Mouse (Mus musculus) heart, embryonic 13.5 days (tissue): ENCODE data around the gene Chd4. TPM values are rescaled to one million over a fixed set of nuclear protein-coding genes. Genes with fewer than 3 reads are reported as not detected.

ENCODE experiments used
- ATAC-seq: fragments of 200-750 bp; cut with Nextera tagmentation; 2 replicates; pipeline ENCODE4 v1.8.0; 2017; ENCODE audit warnings: moderate TSS enrichment; ENCODE audit not compliant: insufficient number of reproducible peaks, low FRiP score, low TSS enrichment; ENCODE audit errors: extremely low read depth
- H3K27ac ChIP-seq: fragments of 300-500 bp; sonication (generic); replicated peaks from 2 replicates; pipeline ENCODE4 v1.5.1; 2015; ENCODE audit warnings: moderate library complexity, mild to moderate bottlenecking, inconsistent platforms
- H3K27me3 ChIP-seq: fragments of 300-500 bp; sonication (generic); replicated peaks from 2 replicates; pipeline ENCODE4 v1.6.1; 2015; ENCODE audit warnings: mild to moderate bottlenecking, inconsistent platforms
- H3K36me3 ChIP-seq: fragments of 300-500 bp; sonication (generic); 2 replicates; pipeline ENCODE4 v1.6.1; 2015; ENCODE audit warnings: mild to moderate bottlenecking, inconsistent platforms
- H3K4me1 ChIP-seq: fragments of 300-500 bp; sonication (generic); 2 replicates; pipeline ENCODE4 v1.6.1; 2015; ENCODE audit warnings: inconsistent platforms
- H3K4me2 ChIP-seq: fragments of 300-500 bp; sonication (generic); 2 replicates; pipeline ENCODE4 v1.6.1; 2015; ENCODE audit warnings: inconsistent platforms, mild to moderate bottlenecking, moderate library complexity
- H3K4me3 ChIP-seq: fragments of 300-500 bp; sonication (generic); 2 replicates; pipeline ENCODE4 v1.5.1; 2015; ENCODE audit warnings: moderate library complexity, mild to moderate bottlenecking, inconsistent platforms
- H3K9ac ChIP-seq: fragments of 300-500 bp; sonication (generic); 2 replicates; pipeline ENCODE4 v1.6.1; 2015; ENCODE audit warnings: inconsistent platforms, mild to moderate bottlenecking, moderate library complexity
- H3K9me3 ChIP-seq: fragments of 300-500 bp; sonication (generic); 2 replicates; pipeline ENCODE4 v1.6.1; 2016; ENCODE audit warnings: inconsistent platforms
- WGBS: fragments of 180-500 bp; shearing (Covaris S2); methylation state at CpG from one replicate; pipeline ENCODE4 v1.1.7; 2015; ENCODE audit warnings: mixed read lengths; 5-methylcytosine and 5-hydroxymethylcytosine counted together
- polyA plus RNA-seq: library from polyadenylated mRNA; unstranded; fragments of >200 nt; fragmentation: Nextera tagmentation; extraction: Ambion mirVana; gene quantifications from 2 replicates; pipeline ENCODE4 v1.2.1, GENCODE M21; 2015

Chd4 gene
- polyA plus RNA-seq, 1 experiment from 2014 or later, result 57.5 TPM

GRCm38 (mm10) chr6:125094843-125095242 lies 938 bp upstream of the Chd4 start:
- Histone ChIP-seq H3K27me3 (no peaks in the 10 kb centered on the region), H3K4me2 (no peak overlapping the region), H3K36me3 (peaks cover 19% of the 10 kb centered on the region), H3K4me3 (no peak overlapping the region), H3K27ac (peak overlapping the region; percentile 96), H3K4me1 (peaks cover 41% of the 10 kb centered on the region), H3K9me3 (no peaks in the 10 kb centered on the region), H3K9ac (no peak overlapping the region)
- ATAC-seq, result no peak
- 46% methylated on average over 3 of the region's 3 CpGs for WGBS

- no peak; the same call in 1 of the 2 replicates for ATAC-seq
- Histone ChIP-seq H3K36me3 (peaks cover 33% of the 10 kb centered on the region), H3K9ac (peak overlapping the region; percentile 98), H3K27me3 (no peaks in the 10 kb centered on the region), H3K27ac (peak overlapping the region; percentile 96), H3K4me1 (peaks cover 37% of the 10 kb centered on the region), H3K4me3 (peak overlapping the region; percentile 92), H3K9me3 (no peaks in the 10 kb centered on the region), H3K4me2 (peak overlapping the region; percentile 99)
- under 1% methylated on average over 20 of the region's 32 CpGs for whole genome bisulfite sequencing
Measured at GRCm38 (mm10) chr6:125096279-125096596, 457 bp downstream of the Chd4 start.

GRCm38 (mm10) chr6:125096597-125097345 lies 990 bp downstream of the Chd4 start:
- peak overlapping the region; percentile 99 for H3K4me2 ChIP-seq
- peaks cover 38% of the 10 kb centered on the region for H3K36me3 ChIP-seq
- no peaks in the 10 kb centered on the region for H3K27me3 ChIP-seq
- H3K4me1 ChIP-seq, result peaks cover 37% of the 10 kb centered on the region
- H3K9ac ChIP-seq, result peak overlapping the region; percentile 98
- H3K4me3 ChIP-seq, result peak overlapping the region; percentile 92
- under 1% methylated on average over 42 of the region's 44 CpGs for WGBS
- peak; percentile 51 for ATAC-seq
- H3K27ac ChIP-seq, result peak overlapping the region; percentile 96
- no peaks in the 10 kb centered on the region for H3K9me3 ChIP-seq

GRCm38 (mm10) chr6:125097346-125097689 lies 1.5 kb downstream of the Chd4 start:
- Histone ChIP-seq H3K36me3 (peaks cover 44% of the 10 kb centered on the region), H3K9me3 (no peaks in the 10 kb centered on the region), H3K27ac (peak overlapping the region; percentile 96), H3K27me3 (no peaks in the 10 kb centered on the region), H3K9ac (peak overlapping the region; percentile 98), H3K4me3 (peak overlapping the region; percentile 92), H3K4me1 (peaks cover 37% of the 10 kb centered on the region), H3K4me2 (peak overlapping the region; percentile 99)
- WGBS, result under 1% methylated on average over 12 of the region's 12 CpGs
- no peak for ATAC-seq

- H3K27ac ChIP-seq, result peak overlapping the region; percentile 29; the same call in 1 of the 2 replicates
- peaks cover 37% of the 10 kb centered on the region for H3K4me1 ChIP-seq
- H3K9ac ChIP-seq, result peak overlapping the region; percentile 98
- peaks cover 50% of the 10 kb centered on the region for H3K36me3 ChIP-seq
- 29% methylated on average over 8 of the region's 8 CpGs for WGBS
- H3K4me3 ChIP-seq, result peak overlapping the region; percentile 92
- H3K4me2 ChIP-seq, result peak overlapping the region; percentile 99
- H3K9me3 ChIP-seq, result no peaks in the 10 kb centered on the region
- ATAC-seq, result no peak
- H3K27me3 ChIP-seq, result no peaks in the 10 kb centered on the region
Measured at GRCm38 (mm10) chr6:125097951-125098350, 2.2 kb downstream of the Chd4 start.

GRCm38 (mm10) chr6:125098513-125098912 lies 2.7 kb downstream of the Chd4 start:
- Histone ChIP-seq H3K9ac (peak overlapping the region; percentile 98), H3K9me3 (no peaks in the 10 kb centered on the region), H3K27me3 (no peaks in the 10 kb centered on the region), H3K4me3 (peak overlapping the region; percentile 92), H3K4me2 (peak overlapping the region; percentile 99), H3K4me1 (peaks cover 37% of the 10 kb centered on the region), H3K36me3 (peaks cover 56% of the 10 kb centered on the region), H3K27ac (peak overlapping the region; percentile 29; the same call in 1 of the 2 replicates)
- WGBS, result 26% methylated on average over 3 of the region's 3 CpGs
- ATAC-seq, result no peak

- peaks cover 43% of the 10 kb centered on the region for H3K4me1 ChIP-seq
- peak overlapping the region; percentile 92 for H3K4me3 ChIP-seq
- no peaks in the 10 kb centered on the region for H3K9me3 ChIP-seq
- peak overlapping the region; percentile 99 for H3K4me2 ChIP-seq
- ATAC-seq, result no peak
- H3K27me3 ChIP-seq, result no peaks in the 10 kb centered on the region
- H3K36me3 ChIP-seq, result peaks cover 66% of the 10 kb centered on the region
- H3K27ac ChIP-seq, result peak overlapping the region; percentile 64
- 39% methylated on average over 5 of the region's 5 CpGs for WGBS
- peak overlapping the region; percentile 98 for H3K9ac ChIP-seq
Measured at GRCm38 (mm10) chr6:125099421-125099971, 3.7 kb downstream of the Chd4 start.

GRCm38 (mm10) chr6:125101444-125101843 lies 5.7 kb downstream of the Chd4 start:
- no peak for ATAC-seq
- 56% methylated on average over 9 of the region's 9 CpGs for WGBS

GRCm38 (mm10) chr6:125104223-125104622 lies 8.4 kb downstream of the Chd4 start:
- Histone ChIP-seq H3K36me3 (peaks cover 100% of the 10 kb centered on the region), H3K4me2 (no peak overlapping the region), H3K9me3 (no peaks in the 10 kb centered on the region), H3K9ac (no peak overlapping the region), H3K27me3 (no peaks in the 10 kb centered on the region), H3K4me3 (no peak overlapping the region), H3K27ac (0 out of 2 replicates have a peak overlapping the region, but pooled peaks have one; percentile 9), H3K4me1 (peaks cover 25% of the 10 kb centered on the region)
- ATAC-seq, result no peak
- 44% methylated on average over 4 of the region's 4 CpGs for WGBS

More at GRCm38 (mm10) chr6:125101444-125101843, 5.7 kb downstream of the Chd4 start:
- Histone ChIP-seq H3K27ac (no peak overlapping the region), H3K36me3 (peaks cover 85% of the 10 kb centered on the region), H3K4me1 (peaks cover 45% of the 10 kb centered on the region), H3K4me3 (no peak overlapping the region), H3K4me2 (no peak overlapping the region), H3K27me3 (no peaks in the 10 kb centered on the region), H3K9me3 (no peaks in the 10 kb centered on the region), H3K9ac (peak overlapping the region; percentile 98; the same call in 1 of the 2 replicates)

- peaks cover 8% of the 10 kb centered on the region for H3K4me1 ChIP-seq
- 91% methylated on average over 2 of the region's 2 CpGs for WGBS
- no peaks in the 10 kb centered on the region for H3K9me3 ChIP-seq
- H3K36me3 ChIP-seq, result peaks cover 100% of the 10 kb centered on the region
- no peak for ATAC-seq
- no peak overlapping the region for H3K27ac ChIP-seq
- no peak overlapping the region for H3K4me2 ChIP-seq
- H3K4me3 ChIP-seq, result no peak overlapping the region
- H3K9ac ChIP-seq, result no peak overlapping the region
- no peaks in the 10 kb centered on the region for H3K27me3 ChIP-seq
Measured at GRCm38 (mm10) chr6:125107705-125108104, 11.9 kb downstream of the Chd4 start.

- H3K4me2 ChIP-seq, result no peak overlapping the region
Measured at GRCm38 (mm10) chr6:125109371-125109770, 13.6 kb downstream of the Chd4 start.

More at GRCm38 (mm10) chr6:125109371-125109770, 13.6 kb downstream of the Chd4 start:
- Histone ChIP-seq H3K4me1 (peaks cover 3% of the 10 kb centered on the region; the same call in 1 of the 2 replicates), H3K9me3 (no peaks in the 10 kb centered on the region), H3K36me3 (peaks cover 100% of the 10 kb centered on the region), H3K9ac (no peak overlapping the region), H3K27ac (no peak overlapping the region), H3K27me3 (no peaks in the 10 kb centered on the region), H3K4me3 (no peak overlapping the region)
- 90% methylated on average over 14 of the region's 14 CpGs for WGBS
- no peak for ATAC-seq
